In genomic region chr11:31615107-31615811, GRCm38 (mm10) we compare ENCODE assay signal across 9 mouse cellular contexts. TPM values are rescaled to one million over a fixed set of nuclear protein-coding genes. Genes with fewer than 3 reads are reported as not detected.
DNase-seq lines count a peak whose midpoint lies in the region; ATAC-seq lines count a peak whose summit lies in the region.
"Had no signal": no experiment of that assay in that cellular context is flagged by ENCODE, and none has a peak within 500 bp of the region (broad histone marks: within the 10 kb centered on the region; RNA-seq: fewer than 3 reads in every experiment).

No protein-coding gene starts in this region.

- WGBS in forebrain, embryonic 10.5 days: 60% methylated on average over 10 of the region's 10 CpGs
- 59% methylated on average over 10 of the region's 10 CpGs for WGBS in hindbrain, embryonic 14.5 days

- H3K9me3 ChIP-seq in forebrain, embryonic 10.5 days: no peaks in the 10 kb centered on the region
- no peaks in the 10 kb centered on the region for H3K9me3 ChIP-seq in hindbrain, embryonic 14.5 days (ENCODE audit: control insufficient read depth, low read length)
- H3K9me3 ChIP-seq: limb, embryonic 15.5 days had no signal

- H3K4me2 ChIP-seq in hindbrain, embryonic 14.5 days (replicated peaks): no peak overlapping the region
- H3K4me2 ChIP-seq: limb, embryonic 15.5 days had no signal

- DNase-seq in cerebellum, adult 11 months: peak; percentile 31
- DNase-seq in brain, embryonic 18.5 days (ENCODE audit: low read depth, low spot score): peak; percentile 45
- peak; percentile 62 for DNase-seq in forebrain, embryonic 10.5 days (ENCODE audit: extremely low spot score, low spot score)
- peak; percentile 89 for DNase-seq in hindbrain, embryonic 14.5 days (ENCODE audit: low spot score)
- DNase-seq in layer of hippocampus, postnatal 25 days (ENCODE audit: extremely low spot score in 1 of 2, low spot score in 1 of 2): peak; percentile 52 to 82
- peak; percentile 51 to 67 for DNase-seq in lung, postnatal 4 days
- peak; percentile 71 for DNase-seq in right cerebral cortex, postnatal 14 days

- no peak for ATAC-seq in cerebellum, adult (ENCODE audit: insufficient number of reproducible peaks, low FRiP score, low TSS enrichment)
- ATAC-seq in hindbrain, embryonic 14.5 days (ENCODE audit: low FRiP score): peak; percentile 25; the same call in 1 of the 2 replicates

- no peak overlapping the region for H3K9ac ChIP-seq in hindbrain, embryonic 14.5 days
- H3K9ac ChIP-seq: limb, embryonic 15.5 days had no signal

- H3K36me3 ChIP-seq in forebrain, embryonic 10.5 days (replicated peaks): no peaks in the 10 kb centered on the region
- H3K36me3 ChIP-seq in hindbrain, embryonic 14.5 days (replicated peaks; ENCODE audit: control insufficient read depth, insufficient read depth): no peaks in the 10 kb centered on the region
- H3K36me3 ChIP-seq: limb, embryonic 15.5 days had no signal

- no peak overlapping the region for H3K27ac ChIP-seq in forebrain, embryonic 10.5 days
- H3K27ac ChIP-seq in hindbrain, embryonic 14.5 days: no peak overlapping the region
- H3K27ac ChIP-seq: limb, embryonic 15.5 days had no signal

- no peaks in the 10 kb centered on the region for H3K27me3 ChIP-seq in forebrain, embryonic 10.5 days (ENCODE audit: poor library complexity, severe bottlenecking)
- no peaks in the 10 kb centered on the region for H3K27me3 ChIP-seq in hindbrain, embryonic 14.5 days (ENCODE audit: control insufficient read depth, insufficient read depth, low read length)
- H3K27me3 ChIP-seq: limb, embryonic 15.5 days had no signal

- H3K4me1 ChIP-seq in forebrain, embryonic 10.5 days: no peaks in the 10 kb centered on the region
- H3K4me1 ChIP-seq in hindbrain, embryonic 14.5 days (replicated peaks; ENCODE audit: control insufficient read depth, insufficient read depth, low read length): no peaks in the 10 kb centered on the region

- H3K4me3 ChIP-seq in forebrain, embryonic 10.5 days: no peak overlapping the region
- H3K4me3 ChIP-seq in hindbrain, embryonic 14.5 days (replicated peaks; ENCODE audit: low read length): no peak overlapping the region
- H3K4me3 ChIP-seq: limb, embryonic 15.5 days had no signal

RNA-seq across cellular contexts. Expression of gene Bod1, which starts 56.4 kb away (rescaled TPM):
- polyA plus RNA-seq in forebrain, embryonic 10.5 days (2016; fragmentation: Nextera tagmentation; extraction: Ambion mirVana): 120 and 124 TPM in 2 replicates
- polyA plus RNA-seq in hindbrain, embryonic 14.5 days (2014; fragmentation: Nextera tagmentation; extraction: Ambion mirVana): 146 and 149 TPM in 2 replicates
- 100 to 1,000 TPM in 1 of 2 experiments, 10 to 100 TPM in 1; 88.3 to 105 TPM for total RNA-seq in layer of hippocampus, postnatal 25 days (2021)

Comparison
In these comparisons a context has a peak if more than half of its experiments do, and no peak if none do; other contexts are left out.
1. DNase-seq: peak in every context shown above with its lines; median percentile 89 in hindbrain, embryonic 14.5 days; 71 in right cerebral cortex, postnatal 14 days; 67 in layer of hippocampus, postnatal 25 days; 62 in forebrain, embryonic 10.5 days; 59 in lung, postnatal 4 days; 45 in brain, embryonic 18.5 days; 31 in cerebellum, adult 11 months.